Mouse (Mus musculus): ENCODE measurements around the gene Parp16.

DNA sequence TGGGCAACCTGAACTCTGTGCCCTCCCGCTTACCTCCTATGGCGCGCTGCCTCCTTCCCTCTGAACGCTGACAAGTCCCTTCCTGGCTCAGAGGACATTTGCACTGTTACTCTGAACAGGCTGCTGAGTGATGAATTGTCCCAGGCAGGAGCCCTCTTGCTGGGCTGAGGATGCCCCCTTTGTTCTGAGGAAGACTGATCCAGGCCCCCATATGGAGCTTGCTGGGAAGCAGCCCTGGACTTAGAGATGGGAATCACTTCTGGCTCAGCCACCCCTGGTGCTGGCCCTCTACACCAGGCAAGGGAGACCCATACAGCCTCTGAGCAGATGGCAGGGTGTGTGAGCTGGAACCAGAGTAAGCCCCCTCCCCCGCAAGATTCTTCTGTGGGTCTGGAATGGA lies 49.2 kb upstream of the Parp16 start:
- TF ChIP-seq CTCF (IDR thresholded peaks at IDR 0.05; ENCODE audit: low read depth, low read length), result no peak
- no peak for TF ChIP-seq POLR2A (IDR thresholded peaks at IDR 0.05; ENCODE audit: borderline replicate concordance, low read depth, low read length)
